Mouse (Mus musculus): ENCODE results near the gene Srm. TPM values are rescaled to one million over a fixed set of nuclear protein-coding genes. Genes with fewer than 3 reads are reported as not detected.

Gene Srm
- total and polyA plus RNA-seq, 3 experiments = 305 to 765 (median 332) TPM

DNA sequence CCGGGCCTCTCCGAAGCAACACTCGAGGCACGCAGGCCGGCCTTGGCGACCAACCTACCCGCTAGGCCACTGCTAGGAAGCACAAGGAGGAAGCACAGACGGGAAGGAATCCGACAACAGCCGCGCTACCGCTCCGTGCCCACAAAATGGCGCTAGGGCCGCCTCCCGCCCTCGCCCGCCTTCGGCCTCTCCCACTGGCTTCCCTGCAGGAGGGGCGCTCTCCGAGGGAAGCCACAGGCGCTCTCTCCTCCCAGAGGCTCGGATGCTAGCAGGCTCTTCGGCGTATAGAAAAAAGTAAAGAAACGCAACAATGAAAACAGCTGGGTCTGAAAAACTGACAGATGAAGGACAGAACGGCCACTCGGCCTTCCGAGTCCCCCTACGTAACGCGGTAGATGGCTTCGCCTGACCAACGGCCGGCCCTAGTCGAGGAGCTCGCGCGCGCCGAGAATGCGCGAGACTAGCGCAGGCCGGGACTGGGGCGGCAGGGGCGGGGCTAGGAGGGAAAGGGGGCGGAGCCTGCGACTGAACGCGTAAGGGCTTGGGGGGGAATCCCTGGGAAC, 35.4 kb downstream of the Srm start, which contains the start of gene Tardbp:
Tardbp (minus strand) TSS at position 397 of the 563 bp plus-strand sequence.
- H3K79me2 ChIP-seq (ENCODE audit: control insufficient read depth, insufficient read depth, low read length, poor library complexity) = peaks cover 43% of the 10 kb centered on the region
- H3K9me3 ChIP-seq (replicated peaks; ENCODE audit: insufficient read depth, low read length) = no peaks in the 10 kb centered on the region
- H3K4me1 ChIP-seq (ENCODE audit: control insufficient read depth in 1 of 2, insufficient read depth in 2 of 2, low read length in 2 of 2) = peaks cover 2 to 29% of the 10 kb centered on the region in 2 experiments
- H3K9ac ChIP-seq (ENCODE audit: control insufficient read depth, low read depth, low read length, poor library complexity, severe bottlenecking) = peak within 1 kb of the TSS; percentile 100
- peak within 1 kb of the TSS; percentile 78 to 93 for H3K4me3 ChIP-seq (ENCODE audit: control insufficient read depth in 1 of 2, insufficient read depth in 1 of 2, low read depth in 2 of 2, low read length in 2 of 2)
- DNase-seq (ENCODE audit: low read depth, low spot score) = peak; percentile 97
- H3K27ac ChIP-seq (ENCODE audit: control insufficient read depth, low read depth, low read length) = peak within 1 kb of the TSS; percentile 89
- H3K36me3 ChIP-seq (ENCODE audit: control insufficient read depth in 1 of 2, insufficient read depth in 2 of 2, low read length in 2 of 2) = peaks cover 26 to 39% of the 10 kb centered on the region in 2 experiments
- H3K27me3 ChIP-seq (ENCODE audit: control insufficient read depth in 1 of 2, insufficient read depth in 2 of 2, low read length in 2 of 2) = no peaks in the 10 kb centered on the region
- peak; percentile 88 for TF ChIP-seq TBP (IDR thresholded peaks at IDR 0.05; ENCODE audit: low read depth, low read length)
- no peak for TF ChIP-seq MAX (IDR thresholded peaks at IDR 0.05; ENCODE audit: low read length)
- TF ChIP-seq ZKSCAN1 (IDR thresholded peaks at IDR 0.05; ENCODE audit: low read depth, low read length) = no peak
- TF ChIP-seq POLR2AphosphoS2 (IDR thresholded peaks at IDR 0.05; ENCODE audit: low read length) = peak; percentile 75; the same call in 1 of the 2 replicates
- TF ChIP-seq UBTF (IDR thresholded peaks at IDR 0.05; ENCODE audit: borderline replicate concordance, insufficient read depth, low read depth, low read length) = no peak
- no peak for TF ChIP-seq RCOR1 (IDR thresholded peaks at IDR 0.05; ENCODE audit: low read depth, low read length)
- no peak for TF ChIP-seq USF2 (IDR thresholded peaks at IDR 0.05; ENCODE audit: borderline replicate concordance in 1 of 2, insufficient read depth in 1 of 2, low read depth in 1 of 2, low read length in 2 of 2)
- TF ChIP-seq ZNF384 (IDR thresholded peaks at IDR 0.05; ENCODE audit: low read depth, low read length) = no peak
- TF ChIP-seq POLR2AphosphoS5 (IDR thresholded peaks at IDR 0.05; ENCODE audit: borderline replicate concordance, low read depth, low read length) = peak; percentile 46; the same call in 1 of the 2 replicates
- no peak for TF ChIP-seq SMC3 (IDR thresholded peaks at IDR 0.05; ENCODE audit: low read depth, low read length)
- no peak for TF ChIP-seq TAL1 (IDR thresholded peaks at IDR 0.05; ENCODE audit: low read length)
- TF ChIP-seq NELFE (IDR thresholded peaks at IDR 0.05; ENCODE audit: low read depth, low read length) = peak; percentile 88
- no peak for TF ChIP-seq MYC (IDR thresholded peaks at IDR 0.05; ENCODE audit: low read depth, low read length)
- no peak for TF ChIP-seq MEF2A (IDR thresholded peaks at IDR 0.05; ENCODE audit: extremely low read depth, insufficient replicate concordance, low read depth, low read length, poor library complexity, severe bottlenecking)
- no peak for TF ChIP-seq USF1 (IDR thresholded peaks at IDR 0.05; ENCODE audit: low read depth, low read length)
- TF ChIP-seq ZMIZ1 (IDR thresholded peaks at IDR 0.05; ENCODE audit: low read depth, low read length) = 0 out of 2 replicates have a peak, but pooled peaks have one; percentile 22
- no peak for TF ChIP-seq ZC3H11A (IDR thresholded peaks at IDR 0.05; ENCODE audit: low read depth, low read length)
- no peak for TF ChIP-seq BHLHE40 (IDR thresholded peaks at IDR 0.05; ENCODE audit: borderline replicate concordance, low read depth, low read length)
- TF ChIP-seq EP300 (IDR thresholded peaks at IDR 0.05; ENCODE audit: low read depth in 1 of 2, low read length in 2 of 2) = peak in 1 of 2 experiments; percentile 4; a peak in 1 of 4 replicates
- peak; percentile 76 for TF ChIP-seq NRF1 (IDR thresholded peaks at IDR 0.05; ENCODE audit: insufficient read depth, low read depth, low read length, poor library complexity, severe bottlenecking)
- TF ChIP-seq ETS1 (IDR thresholded peaks at IDR 0.05; ENCODE audit: low read depth, low read length) = no peak
- no peak for TF ChIP-seq RAD21 (IDR thresholded peaks at IDR 0.05; ENCODE audit: low read depth, low read length)
- TF ChIP-seq SIN3A (IDR thresholded peaks at IDR 0.05; ENCODE audit: low read length) = peak; percentile 85
- no peak for TF ChIP-seq JUND (IDR thresholded peaks at IDR 0.05; ENCODE audit: low read depth, low read length)
- TF ChIP-seq GABPA (IDR thresholded peaks at IDR 0.05; ENCODE audit: low read depth, low read length) = no peak
- TF ChIP-seq GATA1 (IDR thresholded peaks at IDR 0.05; ENCODE audit: low read depth, low read length) = no peak
- TF ChIP-seq CHD1 (IDR thresholded peaks at IDR 0.05; ENCODE audit: low read depth, low read length) = peak; percentile 100
- no peak for TF ChIP-seq MAFK (IDR thresholded peaks at IDR 0.05; ENCODE audit: borderline replicate concordance, low read depth, low read length)
- peak; percentile 55 for TF ChIP-seq TCF12 (IDR thresholded peaks at IDR 0.05; ENCODE audit: low read depth, low read length)
- no peak for TF ChIP-seq CTCF (IDR thresholded peaks at IDR 0.05 in 2 of 3, conservative IDR thresholded peaks at IDR 0.05 in 1 of 3; ENCODE audit: control insufficient read depth in 1 of 3, insufficient read depth in 1 of 3, low read depth in 2 of 3, low read length in 3 of 3, poor library complexity in 1 of 3, severe bottlenecking in 1 of 3)
- TF ChIP-seq KAT2A (conservative IDR thresholded peaks at IDR 0.05; ENCODE audit: low read depth, low read length) = peak; percentile 64; the same call in 1 of the 2 replicates
- peak; percentile 88 for TF ChIP-seq HCFC1 (IDR thresholded peaks at IDR 0.05; ENCODE audit: low read depth, low read length)
- TF ChIP-seq MXI1 (IDR thresholded peaks at IDR 0.05; ENCODE audit: low read depth, low read length) = no peak
- peak; percentile 84 for TF ChIP-seq ELF1 (IDR thresholded peaks at IDR 0.05; ENCODE audit: low read depth, low read length)
- TF ChIP-seq POLR2A (IDR thresholded peaks at IDR 0.05; ENCODE audit: control insufficient read depth in 1 of 2, insufficient read depth in 1 of 2, low read depth in 1 of 2, low read length in 2 of 2, poor library complexity in 1 of 2) = peak; percentile 61 to 75; a peak in 1 of 4 replicates
- TF ChIP-seq MAZ (IDR thresholded peaks at IDR 0.05; ENCODE audit: low read depth, low read length) = peak; percentile 78; the same call in 1 of the 2 replicates
- peak; percentile 76 for TF ChIP-seq MYB (IDR thresholded peaks at IDR 0.05; ENCODE audit: low read depth, low read length)

Data from MEL (cell line).